10 mouse cellular contexts compared by ENCODE assay signal in the genomic region with DNA sequence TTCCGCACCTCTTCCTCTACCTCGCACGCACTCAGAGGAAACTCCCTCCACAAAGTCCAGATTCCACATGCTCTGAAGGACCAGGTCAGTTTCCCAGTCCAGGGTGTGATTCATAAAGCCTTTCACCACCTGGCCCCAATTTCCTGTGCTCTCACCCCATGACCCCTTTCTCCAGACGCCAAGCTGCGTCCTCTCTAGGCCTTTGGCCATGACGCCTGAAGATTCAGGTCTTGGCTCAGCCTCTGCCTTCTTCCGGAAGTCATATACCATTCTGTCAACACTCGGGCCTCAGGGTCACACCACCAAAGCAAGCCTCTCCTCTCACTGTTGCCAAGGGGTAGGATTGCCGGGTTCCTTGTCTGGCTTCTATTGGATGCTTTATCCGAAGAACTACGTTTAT.
A peak's percentile ranks its signal among the peaks of the same experiment; 100 is the strongest.
DNase-seq lines count a peak whose midpoint lies in the region; ATAC-seq and TF ChIP-seq lines count a peak whose summit lies in the region.
"Had no signal": no experiment of that assay in that cellular context is flagged by ENCODE, and none has a peak within 500 bp of the region (broad histone marks: within the 10 kb centered on the region; RNA-seq: fewer than 3 reads in every experiment).

No protein-coding gene starts in this region.

- no peaks in the 10 kb centered on the region for H3K9me3 ChIP-seq in heart, embryonic 11.5 days (replicated peaks; ENCODE audit: control insufficient read depth, low read length)
- H3K9me3 ChIP-seq: embryonic facial prominence, embryonic 15.5 days had no signal

- WGBS in heart, embryonic 11.5 days (ENCODE audit: insufficient replicate concordance) = 46% methylated on average over 11 of the region's 11 CpGs
- WGBS in kidney, adult 2 months = 49% methylated on average over 11 of the region's 11 CpGs

- no peak overlapping the region for H3K27ac ChIP-seq in heart, embryonic 11.5 days (ENCODE audit: low read depth, low read length)
- no peak overlapping the region for H3K27ac ChIP-seq in kidney, adult 2 months (ENCODE audit: insufficient read depth, low read depth, low read length)
- H3K27ac ChIP-seq: embryonic facial prominence, embryonic 15.5 days had no signal

- ATAC-seq in heart, embryonic 11.5 days (replicated peaks; ENCODE audit: insufficient number of reproducible peaks, low FRiP score, low TSS enrichment) = no peak

- DNase-seq in heart, adult 18-20 months = peak; percentile 28 to 73
- peak; percentile 24 for DNase-seq in embryo, embryonic 11.5 days (ENCODE audit: low read depth, low spot score)
- peak; percentile 89 for DNase-seq in kidney, adult 2 months
- peak; percentile 12 for DNase-seq in lung, postnatal 14 days
- no peak for DNase-seq in retina, embryonic 14.5 days (ENCODE audit: low spot score)
- DNase-seq in B cell, adult 2 months = no peak
- no peak for DNase-seq in adipocyte (ENCODE audit: low spot score)

- no peak overlapping the region for H3K9ac ChIP-seq in heart, embryonic 11.5 days (ENCODE audit: low read depth, low read length)
- H3K9ac ChIP-seq: embryonic facial prominence, embryonic 15.5 days had no signal

- no peak overlapping the region for H3K4me2 ChIP-seq in heart, embryonic 11.5 days
- H3K4me2 ChIP-seq: embryonic facial prominence, embryonic 15.5 days; midbrain, embryonic 11.5 days had no signal

- H3K4me1 ChIP-seq in heart, embryonic 11.5 days (ENCODE audit: control insufficient read depth, insufficient read depth, low read length) = 0 out of 2 replicates have a peak, but pooled peaks cover 5% of the 10 kb centered on the region
- H3K4me1 ChIP-seq in kidney, adult 2 months (ENCODE audit: control insufficient read depth, insufficient read depth, low read length) = no peaks in the 10 kb centered on the region
- H3K4me1 ChIP-seq: embryonic facial prominence, embryonic 15.5 days had no signal

- TF ChIP-seq CTCF in kidney, adult 2 months (conservative IDR thresholded peaks at IDR 0.05; ENCODE audit: insufficient read depth, insufficient read length, low read depth, low read length) = no peak

- no peak overlapping the region for H3K4me3 ChIP-seq in heart, embryonic 11.5 days (ENCODE audit: low read depth, low read length)
- no peak overlapping the region for H3K4me3 ChIP-seq in kidney, adult 2 months (ENCODE audit: insufficient read depth, low read depth, low read length)
- H3K4me3 ChIP-seq: embryonic facial prominence, embryonic 15.5 days had no signal

- peaks cover 6% of the 10 kb centered on the region; the same call in 1 of the 2 replicates for H3K27me3 ChIP-seq in heart, embryonic 11.5 days (ENCODE audit: control insufficient read depth, insufficient read depth, low read length)
- no peaks in the 10 kb centered on the region for H3K27me3 ChIP-seq in kidney, adult 2 months (replicated peaks; ENCODE audit: control insufficient read depth, insufficient read depth, low read length)
- H3K27me3 ChIP-seq: embryonic facial prominence, embryonic 15.5 days had no signal

- no peaks in the 10 kb centered on the region for H3K36me3 ChIP-seq in heart, embryonic 11.5 days (ENCODE audit: control insufficient read depth, insufficient read depth, low read length)
- no peaks in the 10 kb centered on the region for H3K36me3 ChIP-seq in kidney, adult 2 months (ENCODE audit: control insufficient read depth, insufficient read depth, low read length)
- H3K36me3 ChIP-seq: embryonic facial prominence, embryonic 15.5 days had no signal

- no peak for TF ChIP-seq POLR2A in kidney, adult 2 months (IDR thresholded peaks at IDR 0.05; ENCODE audit: low read depth, low read length)

Comparison
In these comparisons a context has a peak if more than half of its experiments do, and no peak if none do; other contexts are left out.
1. DNase-seq: peak in heart, adult 18-20 months (2 of 2), embryo, embryonic 11.5 days (single experiment), kidney, adult 2 months (single experiment) and lung, postnatal 14 days (single experiment); none in retina, embryonic 14.5 days (single experiment), B cell, adult 2 months (0 of 2) and adipocyte (single experiment).